Mouse (Mus musculus) neural tube, embryonic 12.5 days (tissue): ENCODE measurements at regions not wholly inside any gene's neighbourhood (a gene's known extent, or its start where the extent isn't known, plus 50 kb on each side); places are given as distances from the start of the nearest gene placed in this dataset.

Experiments used
- ATAC-seq: fragments of 200-750 bp; cut with Nextera tagmentation; 2 replicates; pipeline ENCODE4 v1.8.0; 2017; ENCODE audit warnings: low read depth, mild to moderate bottlenecking, moderate TSS enrichment, moderate library complexity; ENCODE audit not compliant: low FRiP score
- H3K27ac ChIP-seq: fragments of 300-500 bp; sonication (generic); 2 replicates; pipeline ENCODE4 v1.5.1; 2016
- H3K27me3 ChIP-seq: fragments of 300-500 bp; sonication (generic); replicated peaks from 2 replicates; pipeline ENCODE4 v1.6.1; 2016; ENCODE audit warnings: mild to moderate bottlenecking
- H3K36me3 ChIP-seq: fragments of 300-500 bp; sonication (generic); 2 replicates; pipeline ENCODE4 v1.6.1; 2016; ENCODE audit warnings: mild to moderate bottlenecking
- H3K4me1 ChIP-seq: fragments of 300-500 bp; sonication (generic); 2 replicates; pipeline ENCODE4 v1.6.1; 2016
- H3K4me2 ChIP-seq: fragments of 300-500 bp; sonication (generic); replicated peaks from 2 replicates; pipeline ENCODE4 v1.6.1; 2016; ENCODE audit warnings: mild to moderate bottlenecking
- H3K4me3 ChIP-seq: fragments of 300-500 bp; sonication (generic); 2 replicates; pipeline ENCODE4 v1.5.1; 2016
- H3K9ac ChIP-seq: fragments of 300-500 bp; sonication (generic); 2 replicates; pipeline ENCODE4 v1.6.1; 2016; ENCODE audit warnings: mild to moderate bottlenecking
- H3K9me3 ChIP-seq: fragments of 300-500 bp; sonication (generic); 2 replicates; pipeline ENCODE4 v1.6.1; 2016; ENCODE audit warnings: mild to moderate bottlenecking
- WGBS: fragments of 180-500 bp; shearing (Covaris S2); methylation state at CpG from one replicate; pipeline ENCODE4 v1.1.7; 2016; 5-methylcytosine and 5-hydroxymethylcytosine counted together

GRCm38 (mm10) chr17:70942478-70942877 lies 60.0 kb upstream of the Myom1 start:
- Histone ChIP-seq H3K4me2 (no peak overlapping the region), H3K4me1 (no peaks in the 10 kb centered on the region), H3K4me3 (no peak overlapping the region), H3K27me3 (no peaks in the 10 kb centered on the region), H3K27ac (no peak overlapping the region), H3K9me3 (no peaks in the 10 kb centered on the region), H3K9ac (no peak overlapping the region), H3K36me3 (no peaks in the 10 kb centered on the region)
- no peak for ATAC-seq
- WGBS = 93% methylated on average over 5 of the region's 5 CpGs

- 93% methylated on average over 1 of the region's 1 CpGs for WGBS
- Histone ChIP-seq H3K9ac (no peak overlapping the region), H3K36me3 (no peaks in the 10 kb centered on the region), H3K4me1 (no peaks in the 10 kb centered on the region), H3K4me3 (no peak overlapping the region), H3K27ac (no peak overlapping the region), H3K9me3 (no peaks in the 10 kb centered on the region), H3K27me3 (no peaks in the 10 kb centered on the region), H3K4me2 (no peak overlapping the region)
- no peak for ATAC-seq
Observed at GRCm38 (mm10) chr17:70934258-70934657, 68.2 kb upstream of the Myom1 start.

- Histone ChIP-seq H3K9me3 (no peaks in the 10 kb centered on the region), H3K27me3 (no peaks in the 10 kb centered on the region), H3K4me1 (no peaks in the 10 kb centered on the region), H3K4me3 (no peak overlapping the region), H3K27ac (no peak overlapping the region), H3K9ac (no peak overlapping the region), H3K36me3 (no peaks in the 10 kb centered on the region), H3K4me2 (no peak overlapping the region)
- ATAC-seq = no peak
- 80% methylated on average over 4 of the region's 4 CpGs for WGBS
Observed at GRCm38 (mm10) chr17:70933122-70934050, 69.0 kb upstream of the Myom1 start.

GRCm38 (mm10) chr17:70932565-70932964 lies 69.9 kb upstream of the Myom1 start:
- Histone ChIP-seq H3K9me3 (no peaks in the 10 kb centered on the region), H3K36me3 (no peaks in the 10 kb centered on the region), H3K27me3 (no peaks in the 10 kb centered on the region), H3K4me3 (no peak overlapping the region), H3K4me2 (no peak overlapping the region), H3K9ac (no peak overlapping the region), H3K27ac (no peak overlapping the region), H3K4me1 (no peaks in the 10 kb centered on the region)
- no peak for ATAC-seq

- Histone ChIP-seq H3K27me3 (no peaks in the 10 kb centered on the region), H3K27ac (no peak overlapping the region), H3K36me3 (no peaks in the 10 kb centered on the region), H3K9ac (no peak overlapping the region), H3K4me3 (no peak overlapping the region), H3K9me3 (no peaks in the 10 kb centered on the region), H3K4me2 (no peak overlapping the region), H3K4me1 (no peaks in the 10 kb centered on the region)
- WGBS = 90% methylated on average over 9 of the region's 9 CpGs
- no peak for ATAC-seq
Observed at GRCm38 (mm10) chr17:70930600-70930999, 71.8 kb upstream of the Myom1 start.

GRCm38 (mm10) chr17:70929582-70929981 lies 72.9 kb upstream of the Myom1 start:
- no peak overlapping the region for H3K4me3 ChIP-seq
- H3K36me3 ChIP-seq = no peaks in the 10 kb centered on the region
- H3K27ac ChIP-seq = no peak overlapping the region
- 84% methylated on average over 1 of the region's 1 CpGs for WGBS
- H3K4me2 ChIP-seq = no peak overlapping the region
- H3K9me3 ChIP-seq = no peaks in the 10 kb centered on the region
- no peak overlapping the region for H3K9ac ChIP-seq
- H3K4me1 ChIP-seq = no peaks in the 10 kb centered on the region
- ATAC-seq = no peak
- no peaks in the 10 kb centered on the region for H3K27me3 ChIP-seq

- 92% methylated on average over 8 of the region's 8 CpGs for WGBS
- Histone ChIP-seq H3K27ac (no peak overlapping the region), H3K4me3 (no peak overlapping the region), H3K9me3 (no peaks in the 10 kb centered on the region), H3K4me1 (no peaks in the 10 kb centered on the region), H3K27me3 (no peaks in the 10 kb centered on the region), H3K9ac (no peak overlapping the region), H3K4me2 (no peak overlapping the region), H3K36me3 (no peaks in the 10 kb centered on the region)
- no peak for ATAC-seq
Observed at GRCm38 (mm10) chr17:70924565-70925220, 71.3 kb upstream of the Tgif1 start.

GRCm38 (mm10) chr17:70921681-70922080 lies 68.3 kb upstream of the Tgif1 start:
- H3K36me3 ChIP-seq = no peaks in the 10 kb centered on the region
- no peak for ATAC-seq
- no peaks in the 10 kb centered on the region for H3K27me3 ChIP-seq
- peaks cover 16% of the 10 kb centered on the region for H3K4me1 ChIP-seq
- H3K9me3 ChIP-seq = no peaks in the 10 kb centered on the region
- WGBS = 76% methylated on average over 13 of the region's 13 CpGs
- H3K4me3 ChIP-seq = no peak overlapping the region
- no peak overlapping the region for H3K27ac ChIP-seq
- no peak overlapping the region for H3K9ac ChIP-seq
- H3K4me2 ChIP-seq = no peak overlapping the region

- Histone ChIP-seq H3K4me2 (no peak overlapping the region), H3K27ac (no peak overlapping the region), H3K4me1 (peaks cover 18% of the 10 kb centered on the region), H3K4me3 (no peak overlapping the region), H3K27me3 (no peaks in the 10 kb centered on the region), H3K36me3 (no peaks in the 10 kb centered on the region), H3K9ac (no peak overlapping the region), H3K9me3 (no peaks in the 10 kb centered on the region)
- no peak for ATAC-seq
Observed at GRCm38 (mm10) chr17:70920181-70920580, 66.8 kb upstream of the Tgif1 start.

- peak; percentile 57 for ATAC-seq
- H3K9ac ChIP-seq = no peak overlapping the region
Observed at GRCm38 (mm10) chr17:70917183-70917935, 64.0 kb upstream of the Tgif1 start.

GRCm38 (mm10) chr17:70916089-70916750 lies 62.9 kb upstream of the Tgif1 start:
- WGBS = 58% methylated on average over 12 of the region's 12 CpGs
- Histone ChIP-seq H3K4me1 (peaks cover 18% of the 10 kb centered on the region), H3K9me3 (no peaks in the 10 kb centered on the region), H3K27me3 (no peaks in the 10 kb centered on the region), H3K4me2 (no peak overlapping the region), H3K4me3 (no peak overlapping the region), H3K36me3 (no peaks in the 10 kb centered on the region), H3K9ac (no peak overlapping the region), H3K27ac (no peak overlapping the region)
- no peak for ATAC-seq

More at GRCm38 (mm10) chr17:70917183-70917935, 64.0 kb upstream of the Tgif1 start:
- Histone ChIP-seq H3K4me1 (peaks cover 18% of the 10 kb centered on the region), H3K9me3 (no peaks in the 10 kb centered on the region), H3K27me3 (no peaks in the 10 kb centered on the region), H3K27ac (no peak overlapping the region), H3K4me2 (0 out of 2 replicates have a peak overlapping the region, but pooled peaks have one; percentile 18), H3K36me3 (no peaks in the 10 kb centered on the region), H3K4me3 (no peak overlapping the region)
- WGBS = 43% methylated on average over 19 of the region's 19 CpGs

- Histone ChIP-seq H3K9ac (no peak overlapping the region), H3K27ac (no peak overlapping the region), H3K27me3 (no peaks in the 10 kb centered on the region), H3K9me3 (no peaks in the 10 kb centered on the region), H3K4me1 (peaks cover 18% of the 10 kb centered on the region), H3K4me2 (no peak overlapping the region), H3K36me3 (no peaks in the 10 kb centered on the region), H3K4me3 (no peak overlapping the region)
- 70% methylated on average over 6 of the region's 6 CpGs for WGBS
- no peak for ATAC-seq
Observed at GRCm38 (mm10) chr17:70915445-70915844, 62.1 kb upstream of the Tgif1 start.
